ENCODE assay signal across 8 mouse cellular contexts in the genomic region with DNA sequence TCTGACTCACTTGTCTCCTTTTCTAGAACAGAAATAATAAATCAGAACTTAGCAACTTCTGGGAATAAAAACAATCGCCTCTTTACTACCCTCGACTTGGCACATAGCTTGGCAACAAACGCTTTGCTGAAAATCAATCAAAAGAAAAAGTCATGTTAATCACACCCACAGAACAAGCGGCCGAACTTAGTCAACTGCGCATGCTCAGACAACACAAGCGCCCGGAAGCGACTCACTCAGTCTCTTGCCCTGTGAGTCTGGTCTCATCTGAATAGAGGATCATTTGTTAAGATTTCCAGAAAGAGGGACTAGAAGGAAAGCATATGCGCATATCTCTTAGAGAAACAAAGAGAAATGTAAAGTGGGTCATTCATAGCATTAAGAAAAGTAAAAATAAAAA.
DNase-seq lines count a peak whose midpoint lies in the region; ATAC-seq lines count a peak whose summit lies in the region.

No protein-coding gene starts in this region.

- 28% methylated on average over 10 of the region's 10 CpGs for WGBS in hindbrain, embryonic 12.5 days
- WGBS in midbrain, embryonic 14.5 days = 40% methylated on average over 10 of the region's 10 CpGs

- H3K4me1 ChIP-seq in hindbrain, embryonic 12.5 days = peaks cover 12% of the 10 kb centered on the region
- peaks cover 9% of the 10 kb centered on the region; the same call in 1 of the 2 replicates for H3K4me1 ChIP-seq in midbrain, embryonic 14.5 days (ENCODE audit: control insufficient read depth, insufficient read depth, low read length)

- no peaks in the 10 kb centered on the region for H3K9me3 ChIP-seq in hindbrain, embryonic 12.5 days (replicated peaks)
- no peaks in the 10 kb centered on the region for H3K9me3 ChIP-seq in midbrain, embryonic 14.5 days (ENCODE audit: control insufficient read depth, low read length)

- no peaks in the 10 kb centered on the region for H3K36me3 ChIP-seq in hindbrain, embryonic 12.5 days
- no peaks in the 10 kb centered on the region for H3K36me3 ChIP-seq in midbrain, embryonic 14.5 days (ENCODE audit: control insufficient read depth, insufficient read depth, low read length)

- H3K9ac ChIP-seq in hindbrain, embryonic 12.5 days = no peak overlapping the region
- H3K9ac ChIP-seq in midbrain, embryonic 14.5 days (replicated peaks; ENCODE audit: low read length) = no peak overlapping the region

- H3K4me3 ChIP-seq in hindbrain, embryonic 12.5 days = no peak overlapping the region
- no peak overlapping the region for H3K4me3 ChIP-seq in midbrain, embryonic 14.5 days (replicated peaks; ENCODE audit: low read depth, low read length)

- ATAC-seq in hindbrain, embryonic 12.5 days (ENCODE audit: low FRiP score) = peak; percentile 58; the same call in 1 of the 2 replicates
- no peak for ATAC-seq in midbrain, embryonic 14.5 days (ENCODE audit: low FRiP score, low TSS enrichment)

- peak overlapping the region; percentile 42 for H3K4me2 ChIP-seq in hindbrain, embryonic 12.5 days (replicated peaks)
- H3K4me2 ChIP-seq in midbrain, embryonic 14.5 days (ENCODE audit: low read length) = peak overlapping the region; percentile 42

- no peak overlapping the region for H3K27ac ChIP-seq in hindbrain, embryonic 12.5 days
- H3K27ac ChIP-seq in midbrain, embryonic 14.5 days (replicated peaks; ENCODE audit: low read depth, low read length) = no peak overlapping the region

- DNase-seq in cerebellum, postnatal 14 days = peak; percentile 39 to 48
- no peak for DNase-seq in cerebellum, adult 11 months
- DNase-seq in ZHBTc4 (ENCODE audit: low read depth, low spot score) = peak; percentile 32
- DNase-seq in midbrain, embryonic 14.5 days = peak; percentile 78
- no peak for DNase-seq in ovary, adult 18-20 months (ENCODE audit: low spot score)
- DNase-seq in kidney, postnatal 36 days = no peak
- no peak for DNase-seq in kidney, postnatal 14 days

- no peaks in the 10 kb centered on the region for H3K27me3 ChIP-seq in hindbrain, embryonic 12.5 days
- no peaks in the 10 kb centered on the region for H3K27me3 ChIP-seq in midbrain, embryonic 14.5 days (ENCODE audit: control insufficient read depth, insufficient read depth, low read length)

Comparison
In these comparisons a context has a peak if more than half of its experiments do, and no peak if none do; other contexts are left out.
1. DNase-seq: peak in cerebellum, postnatal 14 days (2 of 2), ZHBTc4 (single experiment) and midbrain, embryonic 14.5 days (single experiment); none in cerebellum, adult 11 months (single experiment), ovary, adult 18-20 months (single experiment), kidney, postnatal 36 days (0 of 2) and kidney, postnatal 14 days (single experiment).